Mouse (Mus musculus) lung, adult 10 weeks (tissue): ENCODE data around the gene Gm44965. TPM values are rescaled to one million over a fixed set of nuclear protein-coding genes. Genes with fewer than 3 reads are reported as not detected.

Source experiments
- polyA plus RNA-seq: library from polyadenylated mRNA; stranded (reverse); fragments of 350-450 nt; fragmentation: Illumina TruSeq; extraction: RNeasy Lipid Tissue Mini Kit (QIAGEN cat#74804); gene quantifications from one replicate; pipeline ENCODE4 v1.2.3, GENCODE M21; 2014; ENCODE audit warnings: low read depth, low replicate concordance; ENCODE audit not compliant: insufficient read depth

Gene Gm44965
- polyA plus RNA-seq = not detected

DNA sequence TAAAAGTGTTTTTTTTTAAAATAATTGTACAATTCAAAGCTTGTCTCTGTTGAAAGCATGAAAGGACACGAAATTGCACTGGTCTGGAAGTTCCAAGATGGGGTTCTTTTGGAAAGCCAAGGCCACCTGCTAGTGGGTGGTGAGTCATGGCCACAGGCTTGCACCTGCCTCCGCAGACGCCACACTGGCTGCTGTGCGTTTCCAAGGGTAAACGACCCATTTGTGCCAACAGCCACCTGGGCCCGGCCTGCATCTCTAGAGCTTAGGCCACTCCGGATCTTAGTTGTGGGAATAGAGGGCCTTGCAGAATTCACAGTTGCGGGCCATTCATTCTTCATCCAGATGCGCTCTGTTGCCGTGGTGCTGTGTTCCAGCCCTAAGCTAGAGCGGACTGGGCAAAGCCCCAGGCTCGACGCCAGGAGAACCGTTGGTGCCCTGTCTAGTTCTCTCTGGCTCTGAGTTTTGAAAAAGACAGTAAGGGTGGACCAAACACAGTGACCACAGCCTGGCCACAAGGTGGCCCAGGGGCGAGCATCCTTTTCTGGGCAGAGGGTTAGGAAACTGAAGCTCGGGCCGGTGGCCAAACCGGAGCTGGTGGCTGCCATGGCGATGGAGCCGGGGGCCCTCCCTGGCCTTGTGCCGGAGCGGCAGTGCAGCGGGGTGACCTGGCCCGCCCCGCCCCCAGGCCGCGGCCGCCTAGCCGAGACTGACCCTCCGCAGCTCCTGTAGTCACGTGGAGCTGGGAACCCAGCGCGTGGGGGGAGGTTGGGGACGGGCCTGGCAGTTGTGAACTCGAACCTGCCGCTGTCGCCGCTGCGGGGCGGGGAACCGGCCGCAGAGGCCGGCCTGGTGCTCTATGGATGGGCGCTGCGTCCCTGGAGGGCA is at the start of gene Gm44965, which contains the start of gene Repin1:
Gene Gm44965, plus strand, starts transcription at position 784 of the 885 bp plus-strand sequence.
Gene Repin1, plus strand, starts transcription at position 726 of the 885 bp plus-strand sequence.

DNA sequence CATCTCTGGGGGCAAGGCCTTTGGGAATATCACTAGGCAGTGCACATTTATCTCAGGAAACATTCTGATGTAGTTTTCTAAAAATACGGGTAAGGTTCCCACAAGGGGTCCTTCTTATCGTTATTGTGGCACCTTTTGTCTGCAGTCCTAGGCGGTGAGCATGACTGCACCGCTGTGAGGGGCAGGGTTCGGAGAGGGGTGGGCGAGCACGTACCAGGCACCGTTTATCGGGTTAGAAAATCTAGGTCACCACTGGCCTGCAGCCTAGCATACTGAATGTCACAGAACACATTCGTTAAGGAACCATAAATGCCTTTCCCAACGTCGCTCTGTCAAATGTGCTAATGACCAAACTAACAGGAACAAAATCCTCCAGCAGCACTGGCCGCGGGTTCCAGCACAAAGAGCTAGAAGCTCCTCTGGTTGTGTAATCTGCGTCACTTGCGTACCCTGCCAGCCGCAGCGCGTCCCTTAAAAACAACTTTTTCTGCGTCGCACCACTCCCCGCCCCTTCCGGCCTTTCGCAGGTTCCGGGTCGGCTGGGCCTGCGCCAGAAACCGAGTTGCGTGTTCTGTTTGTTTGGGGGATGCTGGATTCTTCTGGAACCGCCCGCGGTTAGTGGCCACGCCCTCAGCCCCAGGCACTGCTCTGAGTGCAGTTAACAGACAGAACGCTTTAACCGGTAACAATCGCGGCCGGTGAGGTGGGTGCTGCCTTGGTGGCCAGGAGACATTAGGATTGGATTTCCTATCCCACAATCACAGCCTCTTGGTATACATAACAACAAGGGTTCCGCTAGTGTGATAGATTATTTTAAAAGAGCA is 39.2 kb upstream of the Gm44965 start, which contains the start of gene Lrrc61:
Gene Lrrc61, plus strand, starts transcription at position 517 of the 824 bp plus-strand sequence.

DNA sequence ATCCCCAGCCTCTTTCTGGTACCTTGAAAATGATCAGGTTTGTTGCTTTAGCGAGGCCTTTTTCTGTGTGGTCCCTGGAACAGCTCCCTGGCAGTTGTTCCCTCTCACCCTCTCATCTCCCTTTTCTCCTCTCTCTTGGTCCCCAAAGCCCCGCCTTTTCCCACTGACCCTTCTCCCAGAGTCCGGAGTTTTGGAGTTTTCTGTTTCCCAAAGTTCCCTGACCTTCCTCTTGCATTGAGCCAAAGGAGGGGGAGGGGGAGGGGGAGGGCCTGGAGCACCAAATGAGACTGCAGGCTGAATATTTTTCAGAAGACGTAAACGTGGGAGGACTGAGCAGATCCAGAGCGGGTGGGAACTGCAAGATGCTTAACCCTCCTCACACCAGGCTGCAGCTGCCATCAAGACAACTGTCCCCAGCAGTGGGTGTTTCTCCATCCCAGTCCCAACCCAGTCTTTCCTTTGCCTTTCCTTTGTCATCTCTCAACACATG is 21.1 kb upstream of the Gm44965 start, which contains the start of gene Rarres2:
Gene Rarres2, minus strand, starts transcription at position 218 of the 490 bp plus-strand sequence.

DNA sequence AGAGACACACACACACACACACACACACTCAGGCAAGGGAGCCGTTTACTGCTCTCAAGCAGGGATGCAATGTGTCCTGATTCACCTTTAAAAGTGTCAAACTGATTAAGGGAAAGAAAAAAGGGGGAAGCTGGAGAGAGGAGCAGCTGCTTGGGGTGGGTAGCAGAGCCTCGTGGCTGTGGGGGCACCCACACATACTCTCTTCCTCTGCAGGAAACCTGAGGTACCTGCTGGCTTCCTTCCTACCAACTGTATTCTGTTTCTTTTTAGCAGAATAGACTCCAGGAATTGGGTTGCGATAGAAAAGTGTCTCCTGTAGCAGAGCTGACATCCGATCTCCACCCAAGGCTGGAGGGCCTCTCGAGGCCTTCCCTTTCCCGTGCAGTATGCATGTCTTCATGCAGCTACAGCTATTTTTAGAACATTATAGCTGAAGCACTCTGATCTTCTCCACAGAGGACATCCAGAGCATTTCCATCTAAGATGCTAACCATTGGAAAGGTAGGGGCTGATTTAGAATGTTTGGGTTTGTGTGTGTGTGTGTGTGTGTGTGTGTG is 4.5 kb upstream of the Gm44965 start, which contains the start of gene Gm45021:
Gene Gm45021, plus strand, starts transcription at position 417 of the 557 bp plus-strand sequence.

DNA sequence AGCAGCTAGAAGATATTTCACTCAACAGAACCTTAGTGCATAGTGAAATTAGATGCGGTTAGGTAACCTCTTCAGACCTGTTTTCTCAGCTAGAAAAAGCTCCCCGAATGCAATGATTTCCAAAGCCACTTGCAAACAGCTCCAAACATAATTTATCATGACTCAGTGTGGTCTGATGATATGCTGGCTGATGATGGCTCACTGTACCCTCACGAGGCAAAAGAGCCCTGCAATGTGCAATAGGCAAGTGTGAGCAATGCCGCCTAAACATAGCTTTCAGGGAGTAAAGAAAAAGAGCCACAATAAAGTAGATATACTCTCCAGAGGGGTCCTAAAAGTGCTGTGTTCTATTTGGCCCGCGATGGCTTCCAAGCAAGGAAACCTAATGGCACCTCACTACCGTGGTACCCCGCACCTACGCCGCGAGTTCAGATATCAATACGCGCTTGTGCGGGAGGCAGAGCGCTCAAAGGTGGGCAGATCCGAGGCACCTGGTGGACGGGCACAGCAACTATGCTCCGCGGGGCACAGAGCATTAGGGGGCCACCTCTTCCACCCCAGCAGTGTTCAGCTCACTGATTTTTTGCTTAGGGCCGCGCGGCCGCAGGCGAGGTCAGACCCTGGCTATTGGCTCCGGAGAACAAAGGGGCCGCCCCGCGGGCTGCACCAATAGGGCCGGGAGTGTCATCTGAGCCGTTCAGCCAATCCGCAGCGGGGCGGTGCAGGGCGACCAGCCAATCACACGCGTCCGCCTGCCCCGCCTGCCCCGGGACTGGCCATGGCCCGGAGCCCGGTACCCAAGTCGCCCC is 7.7 kb downstream of the Gm44965 start, which contains the start of gene Zfp775:
Gene Zfp775, plus strand, starts transcription at position 793 of the 809 bp plus-strand sequence.

DNA sequence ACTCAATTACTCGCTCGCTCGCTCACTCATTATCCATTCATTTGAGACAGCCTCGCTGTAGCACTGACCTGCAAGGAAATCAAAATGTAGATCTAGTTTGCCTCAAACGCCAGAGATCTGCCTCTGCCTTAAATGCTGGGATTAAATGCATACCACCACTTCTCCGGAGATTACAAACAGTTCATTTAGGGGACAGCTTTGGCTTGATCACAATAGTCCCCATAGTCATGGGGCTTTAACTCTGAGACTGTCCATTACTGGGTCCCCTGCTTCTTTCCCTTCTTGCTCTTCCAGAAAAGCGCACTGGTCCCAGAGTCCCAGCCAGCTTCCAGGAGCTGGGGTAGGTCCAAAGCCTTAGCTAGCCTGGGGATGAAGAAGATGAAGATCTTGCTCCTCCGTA is 32.7 kb downstream of the Gm44965 start, which contains the start of gene AI854703:
Gene AI854703, plus strand, starts transcription at position 301 of the 400 bp plus-strand sequence.

DNA sequence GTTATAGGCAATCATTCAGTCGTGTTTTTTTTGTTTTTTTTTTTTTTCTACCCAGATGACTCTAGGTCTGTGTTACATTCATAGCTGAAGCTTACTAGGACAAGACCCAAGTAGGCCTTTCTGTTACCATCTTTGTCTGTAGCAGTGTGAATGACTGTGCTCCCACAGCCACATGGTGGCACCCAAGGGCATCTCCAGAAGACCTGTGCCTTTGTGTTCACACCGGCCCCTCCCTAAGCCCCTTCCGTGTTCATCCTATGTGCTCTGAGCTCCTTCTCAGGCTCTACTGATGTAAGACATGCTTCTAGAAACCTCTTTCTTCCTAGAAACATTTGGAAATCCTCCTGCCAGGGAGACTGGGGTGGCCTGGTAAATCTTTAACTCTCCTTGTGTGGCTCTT is 53.3 kb downstream of the Gm44965 start, which contains the start of gene Gimap8:
Gene Gimap8, plus strand, starts transcription at position 240 of the 400 bp plus-strand sequence.

Other genes with a start within 250 kb of the Gm44965 start
- 4.2 TPM for gene Krba1, start 198.4 kb upstream of the Gm44965 start, polyA plus RNA-seq
- 27.2 TPM for gene Zfp467, start 148.1 kb upstream of the Gm44965 start, polyA plus RNA-seq
- gene Sspo, start 145.7 kb upstream of the Gm44965 start, polyA plus RNA-seq = 0.30 TPM
- 22.7 TPM for gene Atp6v0e2, start 56.3 kb upstream of the Gm44965 start, polyA plus RNA-seq
- gene Lrrc61, start 39.1 kb upstream of the Gm44965 start, polyA plus RNA-seq = 7.5 TPM
- gene Rarres2, start 21.2 kb upstream of the Gm44965 start, polyA plus RNA-seq = 414 TPM
- not detected for gene Gm45021, start 4.3 kb upstream of the Gm44965 start, polyA plus RNA-seq
- gene Repin1, start 58 bp upstream of the Gm44965 start, polyA plus RNA-seq = 8.2 TPM
- gene Zfp775, start 8.1 kb downstream of the Gm44965 start, polyA plus RNA-seq = 2.7 TPM
- 0.24 TPM for gene AI854703, start 32.8 kb downstream of the Gm44965 start, polyA plus RNA-seq
- 21.8 TPM for gene Gimap8, start 53.3 kb downstream of the Gm44965 start, polyA plus RNA-seq
- 20.0 TPM for gene Gimap9, start 82.2 kb downstream of the Gm44965 start, polyA plus RNA-seq
- gene Gimap4, start 90.6 kb downstream of the Gm44965 start, polyA plus RNA-seq = 97.8 TPM
- 99.5 TPM for gene Gimap6, start 114.3 kb downstream of the Gm44965 start, polyA plus RNA-seq
- 9.6 TPM for gene Gm28053, start 124.7 kb downstream of the Gm44965 start, polyA plus RNA-seq
- gene Gimap7, start 124.7 kb downstream of the Gm44965 start, polyA plus RNA-seq = 7.2 TPM
- gene Gimap1, start 145.1 kb downstream of the Gm44965 start, polyA plus RNA-seq = 43.6 TPM
- 24.5 TPM for gene Gimap5, start 152.3 kb downstream of the Gm44965 start, polyA plus RNA-seq
- gene Gimap3, start 176.9 kb downstream of the Gm44965 start, polyA plus RNA-seq = 25.1 TPM
- gene Tmem176a, start 247.0 kb downstream of the Gm44965 start, polyA plus RNA-seq = 432 TPM
- 523 TPM for gene Tmem176b, start 247.6 kb downstream of the Gm44965 start, polyA plus RNA-seq